Mouse (Mus musculus) ZHBTc4 (cell line): Measurements from ENCODE around the gene Ddrgk1.
"Not testable (repeated sequence)": the region's sequence is repeated elsewhere in the genome, so short reads cannot be mapped to it uniquely, and the experiment has no call there.

Experiments used
- DNase-seq: peaks from one replicate; pipeline ENCODE4 v3.0.0-alpha.2; 2011; ENCODE audit warnings: low read depth, low spot score

Ddrgk1 gene

DNA sequence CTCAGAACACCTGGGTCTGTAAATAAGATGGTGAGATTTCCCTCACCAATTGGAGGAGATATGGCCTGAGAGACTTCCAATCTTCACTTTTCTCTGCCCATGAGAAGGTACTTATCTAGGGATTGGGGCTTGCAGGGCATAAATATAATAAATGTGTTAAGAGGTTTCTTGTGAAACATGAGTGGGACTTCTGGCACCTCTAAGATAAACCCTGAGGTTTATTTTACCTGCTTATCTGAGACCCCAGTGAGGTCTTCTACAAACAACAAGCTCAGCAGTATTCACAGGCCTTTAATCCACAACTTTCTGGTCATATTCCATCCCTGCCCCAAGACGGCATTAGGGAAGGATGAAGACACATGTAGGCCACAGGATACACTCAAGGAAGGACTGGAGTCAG is 10.7 kb downstream of the Ddrgk1 start:
- DNase-seq = no peak

DNA sequence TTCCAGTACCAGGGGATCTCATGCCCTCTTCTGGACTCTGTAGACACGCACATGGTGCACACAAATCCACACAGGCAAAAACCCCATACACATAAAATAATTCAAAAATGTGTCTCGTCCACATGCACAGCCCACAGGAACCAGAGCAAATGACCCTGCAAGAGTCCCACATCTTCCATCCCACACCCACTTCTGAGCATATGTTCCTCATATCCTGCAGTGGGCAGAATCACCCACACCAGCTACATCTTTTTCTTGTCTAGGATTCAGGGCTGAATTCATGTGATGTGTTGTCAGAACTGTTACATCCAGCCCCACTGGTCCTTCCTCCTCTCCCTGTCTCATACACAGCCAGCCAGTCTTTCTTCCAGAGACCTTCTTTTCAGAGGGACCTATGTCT is 11.2 kb downstream of the Ddrgk1 start:
- DNase-seq = no peak

DNA sequence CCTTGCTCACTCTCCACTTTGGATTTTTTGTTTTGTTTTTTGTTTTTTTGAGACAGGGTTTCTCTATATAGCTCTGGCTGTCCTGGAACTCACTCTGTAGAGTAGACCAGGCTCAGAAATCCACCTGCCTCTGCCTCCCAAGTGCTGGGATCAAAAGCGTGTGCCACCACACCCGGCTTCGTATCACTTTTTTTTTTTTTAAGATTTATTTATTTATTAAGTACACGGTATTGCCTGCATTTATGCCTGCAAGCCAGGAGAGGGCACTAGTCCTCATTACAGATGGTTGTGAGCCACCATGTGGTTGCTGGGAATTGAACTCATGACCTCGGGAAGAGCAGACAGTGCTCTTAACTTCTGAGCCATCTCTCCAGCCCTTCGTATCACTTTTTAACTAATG is 15.4 kb downstream of the Ddrgk1 start:
- DNase-seq = not testable (repeated sequence)

DNA sequence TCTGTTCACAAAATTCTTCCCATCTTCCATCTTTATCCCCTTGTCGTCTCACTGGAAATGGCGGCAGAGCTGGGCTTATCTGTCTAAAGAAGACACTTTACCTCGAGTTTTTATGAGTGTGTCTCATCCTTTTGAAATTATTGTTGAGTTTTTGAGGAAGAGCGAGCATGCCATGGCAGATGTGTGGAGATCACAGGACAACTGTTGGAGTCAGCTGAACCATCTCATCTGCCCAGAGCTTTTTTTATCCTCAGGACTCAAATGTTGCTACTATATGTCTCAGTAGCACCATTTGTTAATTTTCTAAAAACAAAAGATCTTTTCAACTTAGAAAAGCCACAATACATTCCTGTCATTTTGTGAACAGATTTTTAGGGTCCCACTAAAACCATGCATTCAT is 19.3 kb downstream of the Ddrgk1 start:
- no peak for DNase-seq

DNA sequence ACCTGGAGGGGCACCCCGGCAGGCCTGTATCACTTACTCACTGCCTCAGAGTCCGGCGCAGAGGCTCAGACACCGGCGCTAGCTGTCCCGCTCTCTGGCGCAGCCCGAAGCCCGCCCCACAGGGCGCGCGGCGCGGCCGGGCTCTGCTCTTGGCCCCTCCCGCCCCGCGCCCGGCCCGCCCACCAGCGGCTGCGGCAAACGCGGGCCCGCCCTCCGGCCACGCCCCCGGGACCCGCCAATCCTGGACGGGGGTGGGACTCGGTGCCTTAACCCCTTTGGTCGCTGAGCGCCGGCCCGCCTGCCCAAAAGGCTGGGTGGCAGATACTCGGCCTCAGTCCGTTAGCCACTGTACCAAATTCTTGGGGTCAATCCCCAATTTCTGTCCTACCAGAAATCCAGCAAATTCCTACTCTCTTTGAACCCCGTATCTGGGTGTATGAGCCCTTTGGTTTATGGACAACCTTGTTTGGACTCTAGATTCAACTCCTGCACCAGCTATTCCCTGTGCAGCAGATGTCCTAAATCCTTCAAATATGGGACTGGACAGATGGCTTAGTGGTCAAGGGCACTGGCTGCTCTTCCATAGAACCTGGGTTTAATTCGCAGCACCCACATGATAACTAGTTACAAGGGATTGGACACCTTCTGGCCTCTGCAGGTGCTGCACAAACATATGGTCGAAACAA is 21.6 kb downstream of the Ddrgk1 start, which contains the start of gene Lzts3:
Gene Lzts3, minus strand, starts transcription at position 120 of the 686 bp plus-strand sequence.
- DNase-seq = peak; percentile 94

DNA sequence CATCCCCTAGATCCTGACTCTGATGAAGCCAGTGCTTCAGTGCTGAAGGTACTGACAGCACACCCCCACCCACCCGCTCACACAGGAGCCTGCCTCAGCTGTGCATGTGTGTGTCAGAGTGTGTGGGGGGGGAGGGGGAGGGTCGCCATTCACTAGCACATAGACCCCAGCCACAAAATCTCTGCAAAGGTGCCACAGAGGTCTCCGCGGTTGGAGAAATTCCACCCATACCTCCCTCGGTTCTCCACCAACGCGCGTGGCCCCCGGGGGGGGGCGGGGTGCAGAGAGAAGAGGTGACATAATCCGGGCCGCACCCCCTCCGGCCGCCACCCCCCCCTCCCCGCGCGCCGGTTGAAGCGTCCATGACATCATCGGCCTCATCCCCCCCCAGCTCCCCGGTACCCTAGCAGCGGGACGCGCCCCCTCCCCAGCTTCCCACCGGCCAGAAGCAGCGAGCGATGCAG is 22.2 kb downstream of the Ddrgk1 start:
- peak; percentile 66 for DNase-seq

DNA sequence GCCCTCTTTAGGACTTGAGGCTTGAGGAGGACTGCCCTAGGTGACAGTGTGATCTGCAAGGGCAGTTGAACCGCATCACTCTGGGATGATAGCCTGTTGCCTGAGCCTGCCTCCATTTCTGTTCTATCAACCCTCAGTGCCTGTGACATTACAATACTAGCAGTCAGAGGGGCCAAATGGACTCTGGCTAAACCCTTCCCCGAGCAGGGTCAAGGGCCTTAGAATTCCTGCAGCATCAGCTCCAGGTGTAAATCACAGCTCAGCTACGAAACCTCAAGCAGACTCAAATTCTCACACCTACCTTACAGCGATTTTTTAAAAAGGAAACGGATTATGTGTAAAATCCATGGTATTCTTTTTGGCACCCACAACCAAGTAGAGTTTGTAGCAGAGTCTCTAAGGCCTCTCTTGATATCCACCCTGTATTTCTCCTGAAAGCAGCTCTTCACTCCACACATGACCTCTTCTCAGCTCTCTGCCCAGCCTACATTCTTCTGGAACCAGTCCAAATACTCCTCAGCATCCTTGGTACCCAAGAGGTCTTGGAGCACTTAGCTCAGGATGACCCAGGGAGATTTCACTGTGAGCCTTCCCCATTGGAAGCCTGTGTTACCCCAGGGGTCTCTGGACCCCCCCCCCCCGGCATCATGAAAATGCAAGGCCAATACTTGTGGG is 23.0 kb downstream of the Ddrgk1 start:
- no peak for DNase-seq

DNA sequence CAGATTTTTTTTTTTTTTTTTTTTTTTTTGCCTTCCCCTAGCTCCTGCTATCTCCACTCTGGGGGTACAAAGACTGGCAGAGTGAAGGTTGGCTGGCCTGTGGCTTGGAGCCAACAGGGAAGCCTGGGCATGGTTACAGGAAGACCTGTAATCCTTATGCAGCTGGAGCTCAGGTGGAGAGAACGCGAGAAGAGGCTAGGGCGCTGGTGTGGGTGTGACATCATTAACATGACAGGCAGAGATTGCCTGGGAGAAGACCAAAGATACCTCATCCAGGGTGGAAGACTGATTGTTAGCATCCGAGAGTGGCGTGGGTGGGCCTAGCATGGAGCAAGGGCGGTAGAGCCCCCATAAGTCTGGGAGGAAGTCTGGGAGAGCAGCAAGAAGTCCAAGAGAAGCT is 25.2 kb downstream of the Ddrgk1 start:
- peak; percentile 49 for DNase-seq

DNA sequence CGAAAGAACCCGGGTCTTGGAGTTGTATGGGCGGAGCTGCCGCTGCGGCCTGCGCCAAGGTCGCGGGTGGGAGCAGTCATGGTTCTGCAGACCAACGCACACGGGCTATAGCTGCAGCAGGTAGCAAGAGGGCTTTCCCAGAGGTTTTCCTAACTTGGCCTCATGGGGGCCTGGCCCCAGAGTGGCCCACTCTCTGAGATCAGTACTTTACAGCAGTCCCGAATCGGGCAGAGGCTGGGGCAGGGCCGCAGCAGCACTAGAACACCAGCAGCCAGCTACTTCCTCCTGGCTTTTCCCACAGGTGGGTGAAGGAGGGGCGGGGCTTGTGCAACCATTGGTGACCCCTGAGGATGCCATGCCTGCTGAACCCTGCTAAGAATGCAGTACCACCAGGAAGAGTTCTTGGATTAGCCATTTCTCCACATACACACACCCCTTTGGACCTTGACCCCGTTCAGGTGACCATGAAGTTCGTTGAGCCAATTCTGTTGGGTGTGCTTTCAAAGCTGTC is 26.3 kb downstream of the Ddrgk1 start:
- peak; percentile 66 for DNase-seq

DNA sequence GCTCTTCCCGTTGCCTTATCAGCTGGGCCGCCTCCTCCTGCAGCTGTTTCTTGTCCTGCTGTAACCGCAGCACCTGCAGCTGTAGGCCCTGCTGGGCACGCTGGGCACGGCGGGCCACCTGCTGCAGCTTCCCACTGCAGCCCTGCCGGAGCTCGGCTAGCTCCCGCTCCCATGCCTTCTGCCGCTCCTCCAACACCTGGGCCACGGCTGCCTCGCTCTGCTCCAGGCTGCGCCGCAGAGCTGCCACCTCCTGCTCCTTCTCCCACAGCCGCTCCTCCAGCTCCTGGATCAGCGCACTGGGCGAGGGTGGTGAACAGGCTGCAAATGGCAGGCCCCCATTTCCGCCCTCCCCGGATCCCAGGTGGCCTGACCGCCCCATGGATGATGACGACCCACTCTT is 28.6 kb downstream of the Ddrgk1 start:
- peak; percentile 65 for DNase-seq

DNA sequence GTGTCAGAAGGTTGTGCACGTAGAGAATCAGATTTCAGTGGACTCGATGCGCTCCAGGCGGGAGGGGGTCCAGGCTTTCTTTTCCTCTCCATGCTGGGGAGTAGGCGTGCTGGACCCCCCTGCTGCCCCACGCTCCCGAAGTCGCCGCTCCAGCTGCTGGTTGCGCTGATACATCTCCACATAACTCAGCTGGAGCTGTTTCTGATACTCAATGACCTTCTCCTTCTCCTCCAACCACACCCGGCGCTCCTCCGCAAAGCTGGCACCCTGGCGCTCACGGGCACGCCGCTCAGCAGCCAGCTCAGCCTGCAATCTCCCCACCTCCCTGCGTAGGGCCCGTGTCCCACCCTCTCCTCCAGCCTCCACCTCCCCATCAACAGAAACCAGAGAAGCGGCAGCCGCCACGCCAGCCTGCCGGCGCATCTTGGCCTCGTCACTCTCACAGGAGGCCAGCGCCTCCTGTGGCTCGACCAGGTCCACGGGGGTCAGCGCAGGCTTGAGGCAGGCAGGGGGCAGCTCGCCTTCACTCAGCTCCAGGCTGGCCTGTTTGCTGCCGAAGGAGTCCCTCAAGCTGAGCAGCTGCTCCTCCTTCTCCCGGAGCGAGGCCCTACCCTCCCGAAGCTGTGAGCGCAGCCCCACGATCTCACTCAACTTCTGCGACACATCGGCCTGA is 29.6 kb downstream of the Ddrgk1 start:
- DNase-seq = peak; percentile 48

DNA sequence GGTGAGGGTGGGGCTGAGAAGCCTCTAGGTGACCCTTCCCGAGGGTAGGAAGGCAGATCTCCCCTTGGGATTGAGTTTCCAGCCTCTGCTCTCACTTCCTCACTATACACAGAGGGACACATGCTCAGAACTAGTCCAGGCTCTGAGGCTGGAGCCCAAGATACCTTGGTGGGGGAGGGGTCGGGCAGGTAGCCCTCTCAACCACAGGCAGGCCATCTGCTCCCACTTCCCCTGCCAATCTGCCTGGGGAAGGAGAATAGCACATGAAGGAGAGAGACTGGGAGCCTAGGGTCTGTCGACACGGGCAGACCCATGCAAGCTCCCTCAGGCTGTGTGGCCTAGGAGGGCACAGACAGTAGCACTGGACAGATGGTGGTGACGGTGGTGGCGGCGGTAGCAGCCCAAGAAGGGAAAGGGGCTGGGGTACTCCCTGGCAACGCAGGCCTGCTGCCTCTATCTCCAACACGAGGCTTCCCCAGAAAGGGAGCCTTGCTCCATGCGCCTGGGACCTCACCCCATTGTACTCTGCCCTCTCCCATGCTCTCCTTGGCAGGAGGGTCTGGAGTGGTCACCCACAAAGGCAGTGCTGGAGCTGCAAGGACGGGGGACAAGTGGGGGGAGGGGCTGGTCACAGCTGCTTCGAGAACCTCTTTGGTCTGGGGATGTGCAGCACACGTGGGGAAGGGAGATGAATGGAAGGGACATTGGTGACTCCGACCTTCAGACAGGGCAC is 30.3 kb downstream of the Ddrgk1 start:
- DNase-seq = peak; percentile 20

DNA sequence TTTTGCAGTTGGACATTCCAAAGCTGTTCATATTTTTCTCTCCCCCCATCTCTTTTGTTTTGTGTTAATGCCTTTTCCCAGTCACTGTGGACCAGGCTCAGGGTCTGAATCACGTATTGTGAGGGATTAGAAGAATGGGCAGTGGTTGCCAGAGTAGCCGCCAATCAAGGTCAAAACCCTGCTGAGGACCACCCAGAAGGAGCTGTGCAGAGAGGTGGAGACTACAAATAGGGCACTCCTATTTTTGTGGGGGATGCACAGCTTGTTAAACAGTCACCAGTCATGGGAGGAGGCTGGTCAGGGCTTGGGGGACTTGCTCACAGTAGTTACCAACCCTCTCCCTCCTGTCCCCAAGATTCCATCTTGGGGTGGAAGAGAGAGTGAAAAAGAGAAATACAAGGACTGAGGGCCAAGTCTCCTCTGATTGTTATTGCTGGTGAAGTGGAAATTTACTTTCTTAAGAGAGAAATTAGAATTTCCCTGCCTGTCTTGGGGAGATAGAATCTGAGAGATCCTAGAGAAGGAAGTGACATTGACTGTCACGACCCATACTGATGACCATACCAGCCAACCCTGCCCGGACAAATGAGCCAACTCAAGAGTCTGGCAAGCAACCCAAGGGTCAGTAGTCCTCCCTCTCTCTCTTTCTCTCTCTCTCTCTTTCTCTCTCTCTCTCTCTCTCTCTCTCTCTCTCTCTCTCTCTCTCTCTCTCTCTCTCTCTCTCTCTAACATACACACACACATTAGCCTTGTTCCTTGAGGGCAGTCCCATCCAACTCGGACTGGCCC is 31.4 kb downstream of the Ddrgk1 start:
- peak; percentile 34 for DNase-seq

DNA sequence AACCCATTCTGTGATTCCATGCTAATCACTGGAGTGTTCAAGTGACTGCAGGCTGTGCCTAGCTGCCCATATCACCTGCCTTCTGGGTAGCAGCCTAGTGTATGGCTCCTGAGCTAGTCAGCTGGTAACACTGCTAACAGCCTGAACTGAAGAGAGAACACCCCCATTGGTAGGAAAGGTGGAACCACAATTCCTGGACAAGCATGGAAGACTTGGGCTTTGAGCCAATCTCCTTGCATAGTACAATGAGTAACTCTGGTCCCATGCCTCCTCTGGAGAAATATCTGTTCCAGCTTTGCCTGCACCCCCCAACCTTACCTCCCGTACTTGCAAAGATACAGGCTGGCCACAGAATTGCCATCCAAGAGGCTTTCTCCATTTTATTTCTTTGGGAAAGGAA is 32.0 kb downstream of the Ddrgk1 start:
- no peak for DNase-seq

DNA sequence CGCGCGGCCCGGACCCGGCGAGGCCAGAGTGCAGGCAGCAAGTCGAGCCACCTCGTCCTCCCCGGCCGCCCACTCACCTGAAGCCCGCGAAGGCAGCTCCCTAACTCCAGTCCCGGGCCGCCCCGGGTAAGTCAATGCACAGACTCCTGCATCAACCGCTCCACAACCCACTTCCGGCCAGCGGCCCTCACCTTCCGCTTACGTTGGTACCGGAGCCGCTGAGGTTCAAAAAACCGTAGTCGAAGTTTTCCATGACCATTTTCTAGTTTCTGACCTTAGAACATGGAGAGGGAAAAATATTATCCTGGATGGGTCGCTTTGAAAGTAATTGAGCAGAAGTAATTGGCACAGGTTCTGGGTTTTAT is 34.6 kb downstream of the Ddrgk1 start, which contains the start of the genes Fastkd5 and Ubox5:
Gene Fastkd5, minus strand, starts transcription at position 189 of the 365 bp plus-strand sequence.
Gene Ubox5, minus strand, starts transcription at position 200 of the 365 bp plus-strand sequence.
- peak; percentile 84 for DNase-seq

DNA sequence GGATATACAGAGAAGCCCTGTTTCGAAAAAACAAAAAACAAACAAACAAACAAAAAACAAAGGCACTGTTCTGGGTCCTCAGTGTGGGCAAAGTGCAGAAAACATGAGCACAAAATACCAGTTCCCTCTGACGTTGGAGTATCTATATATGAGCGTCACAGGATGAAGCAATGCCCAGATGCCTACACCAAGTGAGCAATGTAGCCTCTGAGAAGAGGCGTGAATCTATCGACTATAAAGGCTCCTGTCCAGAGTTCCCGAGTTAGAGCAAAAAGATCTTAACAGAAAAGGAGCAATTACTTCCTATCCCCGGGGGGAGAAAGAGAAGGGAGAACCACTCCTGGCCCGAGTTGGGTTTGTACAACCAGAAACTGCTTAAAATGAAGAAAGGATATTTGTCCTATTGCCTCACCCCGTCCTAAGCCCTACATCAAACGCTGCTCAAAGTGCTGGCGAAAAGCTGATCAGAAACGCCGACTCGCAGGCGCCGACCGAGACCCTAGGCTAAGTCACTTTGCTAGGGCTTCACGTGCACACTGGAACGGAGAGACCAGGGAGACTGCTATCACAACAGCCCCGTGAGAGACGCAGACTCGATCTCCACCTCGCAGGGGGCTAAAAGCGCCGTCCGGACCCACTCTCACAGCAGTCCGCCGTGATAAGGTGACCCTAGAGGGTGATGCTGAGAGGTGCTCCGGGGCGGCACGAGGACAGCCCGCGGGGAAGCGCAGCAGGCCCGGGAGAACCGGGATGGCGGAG is 35.2 kb downstream of the Ddrgk1 start:
- DNase-seq = peak; percentile 57

DNA sequence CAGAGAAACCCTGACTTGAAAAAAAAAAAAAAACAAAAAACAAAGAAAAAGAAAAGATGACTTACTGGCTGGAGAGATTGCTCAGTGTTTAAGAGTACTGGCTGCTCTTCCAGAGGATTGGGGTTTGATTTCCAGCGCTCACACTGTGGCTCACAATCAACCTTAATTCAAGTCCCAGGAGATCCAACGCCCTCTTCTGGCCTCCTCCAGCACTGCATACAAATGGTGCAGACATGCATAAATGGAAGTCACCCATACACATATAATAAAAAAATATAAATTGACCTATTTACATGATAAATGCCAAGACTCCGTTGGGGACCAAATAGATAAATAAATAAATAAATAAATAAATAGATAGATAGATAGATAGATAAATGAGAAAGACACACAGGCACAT is 36.0 kb downstream of the Ddrgk1 start:
- DNase-seq = peak; percentile 84

DNA sequence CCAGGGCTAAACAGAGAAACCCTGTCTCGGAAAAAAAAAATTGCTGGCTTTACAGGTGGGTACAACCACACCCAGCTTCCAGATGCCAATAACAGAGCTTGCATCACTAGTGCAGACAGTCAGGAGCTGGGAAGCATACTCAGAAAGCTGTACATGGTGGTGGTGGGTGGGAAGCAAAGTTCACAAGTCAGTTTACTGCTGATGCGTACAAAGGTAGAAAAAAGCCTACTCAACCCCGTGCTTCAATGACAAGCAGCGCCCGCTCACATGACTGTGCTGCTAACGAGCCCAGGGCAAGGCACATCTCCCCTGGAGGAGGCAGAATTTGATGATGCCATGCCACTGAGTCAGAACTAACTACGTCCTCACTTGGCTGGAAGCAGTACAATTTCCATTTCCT is 45.5 kb downstream of the Ddrgk1 start:
- DNase-seq = no peak

DNA sequence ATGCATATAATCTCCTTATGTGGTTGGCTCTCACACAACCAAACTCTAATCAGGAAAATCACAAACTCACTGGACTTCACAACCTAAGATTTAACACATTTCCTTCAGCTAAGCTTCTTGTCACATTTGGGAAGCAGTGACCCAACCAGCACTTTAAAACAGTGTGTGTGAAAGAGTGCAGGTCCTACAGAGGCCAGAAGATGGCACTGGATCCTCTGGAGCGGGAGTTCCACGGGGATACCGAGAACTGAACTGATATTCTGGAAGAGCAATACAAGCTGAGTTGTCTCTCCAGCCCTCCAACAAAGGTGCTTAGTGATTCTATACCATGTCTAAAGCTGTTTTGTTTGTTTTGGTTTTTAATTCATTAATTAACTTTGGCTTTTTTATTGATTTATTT is 51.4 kb downstream of the Ddrgk1 start:
- DNase-seq = peak; percentile 69
